Mouse (Mus musculus): ENCODE data around the gene Slpi. TPM values are rescaled to one million over a fixed set of nuclear protein-coding genes. Genes with fewer than 3 reads are reported as not detected.

The Slpi gene
- polyA plus RNA-seq, 1 experiment = not detected

DNA sequence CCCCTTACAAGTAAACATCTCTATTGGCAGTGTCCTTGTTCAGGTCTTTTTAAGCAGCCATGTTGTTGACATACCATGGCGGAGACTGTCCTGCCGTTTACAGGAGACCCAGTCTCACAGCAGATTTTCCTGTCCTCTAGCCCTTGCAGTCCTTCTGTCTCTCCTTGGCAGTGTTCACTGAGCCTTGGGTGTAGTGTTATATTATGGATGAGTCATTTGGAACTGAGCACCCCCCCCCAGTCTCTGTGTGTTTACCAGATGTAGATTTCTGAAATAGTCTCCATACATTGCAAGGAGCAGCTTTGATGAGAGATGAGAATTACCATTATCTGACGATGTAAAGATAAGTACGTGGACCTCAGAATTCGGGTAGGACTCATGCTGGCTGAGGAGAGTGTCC is 76.3 kb downstream of the Slpi start:
- Histone ChIP-seq H3K27me3 (ENCODE audit: control insufficient read depth) (no peaks in the 10 kb centered on the region), H3K4me1 (ENCODE audit: control insufficient read depth) (no peaks in the 10 kb centered on the region), H3K4me3 (replicated peaks) (no peak overlapping the region), H3K36me3 (ENCODE audit: control insufficient read depth) (no peaks in the 10 kb centered on the region), H3K9me3 (ENCODE audit: control insufficient read depth, low read length) (no peaks in the 10 kb centered on the region)
- no peak for TF ChIP-seq GATA1 (IDR thresholded peaks at IDR 0.05; ENCODE audit: low read length)
- TF ChIP-seq TAL1 (IDR thresholded peaks at IDR 0.05; ENCODE audit: low read length) = no peak

Other genes with a start within 250 kb of the Slpi start
- gene Kcns1, start 218.0 kb downstream of the Slpi start, polyA plus RNA-seq (2012) = not detected in 2 replicates
- gene Wfdc5, start 206.4 kb downstream of the Slpi start, polyA plus RNA-seq (2012) = not detected in 2 replicates
- gene Wfdc12, start 198.5 kb downstream of the Slpi start, polyA plus RNA-seq (2012) = not detected in 2 replicates
- not detected in 2 replicates for gene Wfdc15a, start 189.0 kb downstream of the Slpi start, polyA plus RNA-seq (2012)
- gene Wfdc15b, start 167.4 kb downstream of the Slpi start, polyA plus RNA-seq (2012) = not detected in 2 replicates
- gene Svs2, start 150.6 kb downstream of the Slpi start, polyA plus RNA-seq (2012) = not detected in 2 replicates
- gene Svs3b, start 132.5 kb downstream of the Slpi start, polyA plus RNA-seq (2012) = not detected in 2 replicates
- gene Svs4, start 110.6 kb downstream of the Slpi start, polyA plus RNA-seq (2012) = not detected in 2 replicates
- not detected in 2 replicates for gene Svs3a, start 99.8 kb downstream of the Slpi start, polyA plus RNA-seq (2012)
- gene Svs6, start 72.3 kb downstream of the Slpi start, polyA plus RNA-seq (2012) = not detected in 2 replicates
- not detected in 2 replicates for gene Svs5, start 56.4 kb downstream of the Slpi start, polyA plus RNA-seq (2012)
- gene Rbpjl, start 14.0 kb upstream of the Slpi start, polyA plus RNA-seq (2012) = 0.06 TPM in 1 of 2 replicates, not detected in the other
- gene Matn4, start 16.1 kb upstream of the Slpi start, polyA plus RNA-seq (2012) = not detected in 2 replicates
- gene Sdc4, start 54.8 kb upstream of the Slpi start, polyA plus RNA-seq (2012) = 0.03 TPM in 1 of 2 replicates, not detected in the other
- gene Sys1, start 67.9 kb upstream of the Slpi start, polyA plus RNA-seq (2012) = 7.9 and 10.3 TPM in 2 replicates
- gene Gm20458, start 71.9 kb upstream of the Slpi start, polyA plus RNA-seq (2012) = not detected in 2 replicates
- not detected in 2 replicates for gene Trp53tg5, start 84.6 kb upstream of the Slpi start, polyA plus RNA-seq (2012)
- gene Dbndd2, start 97.0 kb upstream of the Slpi start, polyA plus RNA-seq (2012) = 0.09 and 0.11 TPM in 2 replicates
- 12.7 and 13.8 TPM in 2 replicates for gene Pigt, start 108.4 kb upstream of the Slpi start, polyA plus RNA-seq (2012)
- gene Wfdc2, start 173.3 kb upstream of the Slpi start, polyA plus RNA-seq (2012) = not detected in 2 replicates
- gene Spint3, start 184.4 kb upstream of the Slpi start, polyA plus RNA-seq (2012) = not detected in 2 replicates
- gene Wfdc6a, start 196.4 kb upstream of the Slpi start, polyA plus RNA-seq (2012) = not detected in 2 replicates
- gene Eppin, start 204.5 kb upstream of the Slpi start, polyA plus RNA-seq (2012) = not detected in 2 replicates
- gene Wfdc6b, start 224.4 kb upstream of the Slpi start, polyA plus RNA-seq (2012) = not detected in 2 replicates
- gene Wfdc8, start 224.5 kb upstream of the Slpi start, polyA plus RNA-seq (2012) = not detected in 2 replicates
- gene Wfdc16, start 249.7 kb upstream of the Slpi start, polyA plus RNA-seq (2012) = 0.05 TPM in 1 of 2 replicates, not detected in the other

Data from erythroblast, embryonic 14.5 days (primary cell).